Mouse (Mus musculus) lung, postnatal 0 days (tissue): ENCODE measurements around the gene Gm27021. TPM values are rescaled to one million over a fixed set of nuclear protein-coding genes. Genes with fewer than 3 reads are reported as not detected.

ENCODE experiments used
- ATAC-seq: fragments of 200-750 bp; cut with Nextera tagmentation; 2 replicates; pipeline ENCODE4 v1.8.0; 2017; ENCODE audit warnings: moderate library complexity
- DNase-seq: peaks from one replicate; pipeline ENCODE4 v3.0.0-alpha.2; 2016; ENCODE audit warnings: low spot score
- H3K27ac ChIP-seq: fragments of 300-500 bp; sonication (generic); 2 replicates; pipeline ENCODE4 v1.5.1; 2014; ENCODE audit warnings: antibody characterized with exemption, mild to moderate bottlenecking, low read length, mixed read lengths
- H3K27me3 ChIP-seq: fragments of 300-500 bp; sonication (generic); replicated peaks from 2 replicates; pipeline ENCODE4 v1.6.1; 2014; ENCODE audit warnings: low read length, mixed read lengths; ENCODE audit not compliant: insufficient read depth
- H3K36me3 ChIP-seq: fragments of 300-500 bp; sonication (generic); 2 replicates; pipeline ENCODE4 v1.6.1; 2014; ENCODE audit warnings: low read length, mixed read lengths; ENCODE audit not compliant: insufficient read depth
- H3K4me1 ChIP-seq: fragments of 300-500 bp; sonication (generic); 2 replicates; pipeline ENCODE4 v1.6.1; 2014; ENCODE audit warnings: antibody characterized with exemption, low read depth, low read length, mixed read lengths; ENCODE audit not compliant: insufficient read depth
- H3K4me2 ChIP-seq: fragments of 300-500 bp; sonication (generic); replicated peaks from 2 replicates; pipeline ENCODE4 v1.6.1; 2014; ENCODE audit warnings: low read depth, mild to moderate bottlenecking, low read length, moderate library complexity, mixed read lengths
- H3K4me3 ChIP-seq: fragments of 300-500 bp; sonication (generic); 2 replicates; pipeline ENCODE4 v1.5.1; 2014; ENCODE audit warnings: low read depth, low read length
- H3K9ac ChIP-seq: fragments of 300-500 bp; sonication (generic); replicated peaks from 2 replicates; pipeline ENCODE4 v1.6.1; 2014; ENCODE audit warnings: low read depth, mild to moderate bottlenecking
- H3K9me3 ChIP-seq: fragments of 300-500 bp; sonication (generic); 2 replicates; pipeline ENCODE4 v1.6.1; 2016; ENCODE audit warnings: low read length, mixed read lengths
- CTCF ChIP-seq: IDR thresholded peaks from 2 replicates; pipeline ENCODE4 v1.5.1; 2016; ENCODE audit warnings: antibody characterized with exemption, mild to moderate bottlenecking
- EP300 ChIP-seq: IDR thresholded peaks from 2 replicates; pipeline ENCODE4 v1.6.1; 2016; ENCODE audit warnings: antibody characterized with exemption, mild to moderate bottlenecking, control low read depth
- WGBS: fragments of 180-500 bp; shearing (Covaris S2); extraction: QIAGEN DNeasy Blood & Tissue Kit; methylation state at CpG from one replicate; pipeline ENCODE4 v1.1.7; 2014; 5-methylcytosine and 5-hydroxymethylcytosine counted together
- polyA plus RNA-seq: library from polyadenylated mRNA; unstranded; fragments of >200 nt; fragmentation: Nextera tagmentation; extraction: Ambion mirVana; gene quantifications from 2 replicates; pipeline ENCODE4 v1.2.1, GENCODE M21; 2015

Gene Gm27021
- polyA plus RNA-seq, 1 experiment from 2014 or later = 1.3 TPM

DNA sequence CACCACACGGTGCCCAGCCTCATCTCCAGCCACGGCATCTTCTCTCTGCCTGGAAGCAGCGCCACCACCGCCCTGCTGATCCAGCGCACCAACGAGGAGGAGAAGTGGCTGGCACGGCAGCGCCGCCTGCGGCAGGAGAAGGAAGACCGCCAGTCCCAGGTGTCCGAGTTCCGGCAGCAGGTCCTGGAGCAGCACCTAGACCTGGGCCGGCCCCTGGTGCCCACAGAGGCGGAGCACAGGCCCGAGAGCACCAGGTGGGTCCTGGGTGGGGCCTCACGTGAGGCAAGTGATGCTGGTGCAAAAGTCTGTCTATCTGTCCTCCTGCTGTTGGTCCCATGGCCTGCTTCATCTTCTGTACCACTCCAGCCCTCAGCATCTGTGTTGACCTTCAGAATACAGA lies 98.8 kb downstream of the Gm27021 start:
- H3K4me3 ChIP-seq = no peak overlapping the region
- ATAC-seq (no peak), DNase-seq (no peak)
- H3K27ac ChIP-seq = no peak overlapping the region
- H3K27me3 ChIP-seq = no peaks in the 10 kb centered on the region
- H3K9ac ChIP-seq = no peak overlapping the region
- WGBS = 93% methylated on average over 15 of the region's 17 CpGs
- no peak for TF ChIP-seq EP300
- TF ChIP-seq CTCF = no peak
- H3K9me3 ChIP-seq = no peaks in the 10 kb centered on the region
- no peak overlapping the region for H3K4me2 ChIP-seq
- H3K4me1 ChIP-seq = peaks cover 6% of the 10 kb centered on the region; the same call in 1 of the 2 replicates
- peaks cover 72% of the 10 kb centered on the region for H3K36me3 ChIP-seq

DNA sequence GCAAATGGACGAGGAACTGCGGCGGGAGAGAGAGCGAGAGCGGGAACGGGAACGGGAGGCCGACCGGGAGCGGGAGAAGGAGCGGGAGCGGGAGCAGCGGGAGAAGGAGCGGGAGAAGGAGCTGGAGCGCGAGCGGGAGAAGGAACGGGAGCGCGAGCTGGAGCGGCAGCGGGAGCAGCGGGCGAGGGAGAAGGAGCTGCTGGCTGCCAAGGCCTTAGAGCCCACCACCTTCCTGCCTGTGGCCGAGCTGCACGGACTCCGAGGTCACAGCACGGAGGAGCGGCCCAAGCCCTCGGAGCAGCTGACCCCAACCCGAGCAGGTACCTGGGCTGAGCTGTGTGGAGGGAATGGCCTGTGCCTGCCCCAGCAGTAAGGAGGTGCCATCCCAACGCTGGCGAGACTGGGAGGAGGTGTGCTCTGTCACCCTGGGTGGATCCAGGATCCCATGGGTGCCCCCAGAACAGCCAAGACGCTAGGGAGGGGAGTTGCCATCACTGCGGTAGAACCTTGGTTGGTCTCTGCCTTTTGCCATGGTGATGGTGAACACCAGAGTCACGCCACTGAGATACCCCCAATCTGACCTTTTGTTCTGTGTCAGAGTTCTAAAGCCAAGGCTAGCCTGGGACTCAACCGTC lies 99.6 kb downstream of the Gm27021 start:
- TF ChIP-seq CTCF (no peak), EP300 (no peak)
- Histone ChIP-seq H3K4me3 (no peak overlapping the region), H3K9me3 (no peaks in the 10 kb centered on the region), H3K27me3 (no peaks in the 10 kb centered on the region), H3K36me3 (peaks cover 64% of the 10 kb centered on the region), H3K4me2 (no peak overlapping the region), H3K27ac (no peak overlapping the region), H3K4me1 (peaks cover 11% of the 10 kb centered on the region), H3K9ac (no peak overlapping the region)
- DNase-seq (no peak), ATAC-seq (no peak)
- 95% methylated on average over 37 of the region's 37 CpGs for WGBS

DNA sequence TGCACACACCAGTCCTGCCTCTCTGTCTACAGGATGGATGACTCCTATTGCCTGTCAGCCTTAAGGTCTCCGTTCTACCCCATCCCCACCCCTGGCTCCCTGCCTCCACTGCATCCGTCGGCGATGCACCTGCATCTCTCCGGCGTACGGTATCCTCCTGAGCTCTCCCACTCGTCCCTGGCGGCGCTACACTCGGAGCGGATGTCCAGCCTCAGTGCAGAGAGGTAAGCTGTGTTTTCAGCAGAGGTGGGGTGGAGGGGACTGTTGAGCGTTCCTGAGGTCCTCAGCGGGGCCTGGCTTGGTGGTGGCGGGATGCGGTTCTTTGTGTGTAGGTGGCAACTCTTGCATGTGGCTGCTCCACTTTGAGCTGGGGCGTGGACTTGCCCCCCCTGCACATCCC lies 100.1 kb downstream of the Gm27021 start:
- Histone ChIP-seq H3K27me3 (no peaks in the 10 kb centered on the region), H3K36me3 (peaks cover 59% of the 10 kb centered on the region), H3K27ac (no peak overlapping the region), H3K4me3 (no peak overlapping the region), H3K4me2 (no peak overlapping the region), H3K4me1 (peaks cover 16% of the 10 kb centered on the region), H3K9ac (no peak overlapping the region), H3K9me3 (no peaks in the 10 kb centered on the region)
- no peak for TF ChIP-seq EP300
- TF ChIP-seq CTCF = no peak
- DNase-seq = no peak
- ATAC-seq = no peak
- WGBS = 93% methylated on average over 17 of the region's 17 CpGs

DNA sequence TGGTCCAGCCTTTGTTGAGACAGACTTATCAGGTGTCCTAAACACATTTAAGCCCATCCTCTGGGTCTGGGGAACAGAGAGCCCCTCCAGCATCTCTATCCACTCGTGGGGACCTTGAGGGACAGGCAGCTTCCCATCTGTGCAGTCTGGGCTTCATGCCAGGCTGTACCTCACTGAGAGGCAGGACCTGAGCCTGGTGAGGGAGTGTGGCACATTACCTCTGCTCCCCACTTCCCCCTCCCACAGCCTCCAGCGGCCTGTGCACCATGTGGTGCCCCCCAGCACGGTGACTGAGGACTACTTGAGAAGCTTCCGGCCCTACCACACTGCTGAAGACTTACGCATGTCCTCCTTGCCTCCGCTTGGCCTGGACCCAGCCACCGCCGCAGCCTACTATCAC lies 101.2 kb downstream of the Gm27021 start:
- Histone ChIP-seq H3K4me1 (peaks cover 20% of the 10 kb centered on the region), H3K36me3 (peaks cover 50% of the 10 kb centered on the region)
- WGBS = 70% methylated on average over 6 of the region's 8 CpGs

DNA sequence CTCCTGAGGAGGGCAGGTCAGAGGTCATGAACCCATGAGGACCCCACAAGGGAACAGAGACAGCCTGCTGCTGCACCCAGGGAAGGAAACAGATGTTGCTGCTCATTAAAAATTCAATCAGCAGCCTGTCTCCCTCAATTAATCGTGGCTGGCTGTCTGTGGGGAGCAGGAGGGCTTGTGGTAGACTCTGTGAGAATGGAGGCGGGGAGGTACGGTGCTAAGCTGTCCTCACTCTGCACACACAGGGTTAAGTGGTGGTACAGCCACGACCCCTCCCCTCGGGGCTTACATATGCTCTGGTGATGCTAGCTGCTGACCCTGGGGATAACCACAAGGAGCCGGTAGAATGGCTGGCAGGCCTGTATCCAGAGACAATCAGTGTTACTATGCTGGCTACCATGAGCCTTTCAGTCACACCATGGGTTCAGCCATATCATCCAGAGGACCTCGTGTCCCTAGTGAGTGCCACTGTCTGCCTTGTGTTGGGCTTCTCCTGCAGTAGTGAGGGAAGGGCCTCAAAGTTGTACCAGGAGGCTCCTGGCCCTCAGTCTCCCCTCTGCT lies 102.6 kb downstream of the Gm27021 start:
- DNase-seq = no peak
- TF ChIP-seq EP300 (no peak), CTCF (no peak)
- Histone ChIP-seq H3K27ac (no peak overlapping the region), H3K27me3 (no peaks in the 10 kb centered on the region), H3K9ac (no peak overlapping the region), H3K36me3 (peaks cover 36% of the 10 kb centered on the region), H3K4me3 (no peak overlapping the region), H3K4me2 (no peak overlapping the region), H3K9me3 (no peaks in the 10 kb centered on the region), H3K4me1 (peaks cover 20% of the 10 kb centered on the region)
- 57% methylated on average over 7 of the region's 7 CpGs for WGBS
- ATAC-seq = no peak

More for the DNA sequence above, 101.2 kb downstream of the Gm27021 start:
- no peak for ATAC-seq
- no peak for DNase-seq
- Histone ChIP-seq H3K4me2 (no peak overlapping the region), H3K27me3 (no peaks in the 10 kb centered on the region), H3K9me3 (no peaks in the 10 kb centered on the region), H3K4me3 (no peak overlapping the region), H3K27ac (no peak overlapping the region), H3K9ac (no peak overlapping the region)
- TF ChIP-seq EP300 = no peak
- TF ChIP-seq CTCF = no peak

DNA sequence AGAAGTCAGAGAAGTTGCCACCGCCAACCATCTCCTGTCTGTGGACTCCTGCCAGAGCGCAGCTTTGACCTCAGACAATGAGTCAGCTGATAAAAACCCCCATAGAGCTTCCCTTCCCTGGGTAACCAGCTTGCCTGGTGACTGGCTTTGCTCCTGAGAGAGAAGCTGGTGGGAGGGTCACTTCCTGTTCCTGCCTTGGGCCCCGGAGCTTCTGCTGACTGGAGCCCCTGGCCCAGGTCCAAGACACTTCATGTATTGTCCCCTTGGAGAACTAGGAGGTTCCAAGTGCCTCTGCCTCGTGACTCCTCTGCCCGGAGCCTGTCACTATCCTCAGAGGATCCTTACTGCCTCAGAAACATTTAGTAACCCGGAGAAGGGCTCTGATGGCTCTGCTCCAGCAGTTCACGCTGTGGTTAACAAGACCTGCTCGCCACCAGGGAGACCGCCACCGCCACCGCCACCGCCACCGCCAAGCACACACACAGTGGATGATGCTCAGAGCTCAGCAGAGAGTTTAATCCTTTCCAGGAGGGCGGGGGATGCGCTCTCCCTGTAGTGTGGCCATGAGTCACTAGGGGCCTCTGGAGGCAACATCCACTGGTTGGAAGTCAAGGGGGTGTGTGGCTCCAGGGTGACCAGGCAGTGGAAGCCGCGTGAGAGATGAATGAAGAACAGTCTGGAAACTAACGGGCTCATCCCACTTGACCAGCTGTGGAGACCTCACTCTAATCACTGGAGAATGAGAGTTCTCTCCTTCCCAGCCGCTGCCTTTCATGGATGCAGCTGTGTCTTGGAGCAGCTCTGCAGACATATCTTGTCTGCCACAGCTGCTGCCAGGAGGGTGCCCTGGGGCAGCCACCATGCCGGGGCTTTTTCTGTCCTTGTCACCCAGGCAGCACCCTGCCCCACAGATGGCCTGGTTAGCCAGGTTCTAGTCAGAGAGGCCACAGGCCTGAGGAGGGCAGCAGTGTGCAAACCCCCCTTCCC lies 103.7 kb downstream of the Gm27021 start:
- 21% methylated on average over 20 of the region's 20 CpGs for WGBS
- H3K4me3 ChIP-seq = no peak overlapping the region
- peak; percentile 97 for DNase-seq

More for the DNA sequence above, 103.7 kb downstream of the Gm27021 start:
- peaks cover 30% of the 10 kb centered on the region; the same call in 1 of the 2 replicates for H3K36me3 ChIP-seq
- peak overlapping the region; percentile 66 for H3K27ac ChIP-seq
- no peaks in the 10 kb centered on the region for H3K27me3 ChIP-seq
- peak; percentile 86 for ATAC-seq
- no peaks in the 10 kb centered on the region for H3K9me3 ChIP-seq
- H3K9ac ChIP-seq = no peak overlapping the region
- H3K4me2 ChIP-seq = peak overlapping the region; percentile 20
- H3K4me1 ChIP-seq = peaks cover 20% of the 10 kb centered on the region
- peak; percentile 80 for TF ChIP-seq EP300
- TF ChIP-seq CTCF = peak; percentile 54
